Mouse (Mus musculus): ENCODE results near the gene Cacna1c.

Gene Cacna1c

DNA sequence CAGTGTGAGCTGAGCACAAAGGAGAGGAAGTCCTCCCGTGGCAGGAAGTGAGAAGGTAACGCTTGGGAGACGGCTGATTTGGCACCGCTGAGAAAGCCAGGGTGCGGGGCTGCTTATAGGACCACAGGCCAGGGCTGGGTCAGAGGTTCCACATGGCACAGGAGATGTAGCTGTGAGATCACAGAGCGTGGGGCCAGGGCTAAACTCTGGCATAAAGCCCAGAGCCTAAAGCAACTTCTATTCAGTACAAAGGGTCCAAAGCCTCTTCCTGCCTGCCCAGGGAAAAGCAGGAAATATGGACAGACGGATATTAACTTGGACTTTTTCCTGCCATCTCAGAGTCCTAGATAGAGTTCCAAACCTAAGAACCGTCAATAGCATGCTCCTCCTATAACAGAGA is 107.8 kb downstream of the Cacna1c start:
- DNase-seq, result no peak

DNA sequence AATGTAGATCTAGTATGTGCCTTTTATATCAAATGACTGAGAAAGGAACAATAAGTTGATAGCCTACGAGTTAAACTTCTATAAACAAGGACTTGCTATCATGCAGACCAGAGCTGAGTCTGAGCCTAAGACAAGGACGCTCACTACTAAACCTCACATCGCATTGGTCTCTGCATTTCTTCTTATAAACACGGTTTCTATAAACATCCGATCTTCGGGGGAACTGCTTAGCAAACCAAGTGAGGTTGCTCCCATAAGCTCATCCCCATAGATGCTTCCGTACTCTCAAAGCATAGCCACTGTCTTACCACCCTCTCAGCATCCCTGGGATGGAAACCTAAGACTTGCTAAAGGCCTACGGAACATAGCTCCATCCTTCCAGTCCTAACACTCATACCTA is 108.3 kb downstream of the Cacna1c start:
- no peak for DNase-seq

DNA sequence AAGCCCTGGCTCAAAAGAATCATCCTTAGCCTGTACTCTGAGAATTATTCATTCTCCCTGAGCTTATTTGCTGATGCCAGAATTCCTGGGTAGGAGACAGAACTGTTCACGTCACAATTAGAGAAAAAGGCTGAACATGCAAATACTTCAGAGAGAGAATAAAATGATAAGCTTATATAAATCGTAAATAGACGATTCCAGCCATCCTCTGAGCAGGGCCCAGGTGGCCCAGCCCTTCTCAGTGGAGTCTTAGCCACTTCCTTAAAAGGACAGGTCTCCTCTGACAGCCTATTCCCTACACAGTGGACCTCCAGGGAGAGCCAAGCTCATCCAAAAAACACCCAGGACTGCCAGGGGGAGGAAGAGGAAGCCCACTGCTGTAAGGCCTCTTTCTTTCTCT is 110.4 kb downstream of the Cacna1c start:
- DNase-seq, result no peak

DNA sequence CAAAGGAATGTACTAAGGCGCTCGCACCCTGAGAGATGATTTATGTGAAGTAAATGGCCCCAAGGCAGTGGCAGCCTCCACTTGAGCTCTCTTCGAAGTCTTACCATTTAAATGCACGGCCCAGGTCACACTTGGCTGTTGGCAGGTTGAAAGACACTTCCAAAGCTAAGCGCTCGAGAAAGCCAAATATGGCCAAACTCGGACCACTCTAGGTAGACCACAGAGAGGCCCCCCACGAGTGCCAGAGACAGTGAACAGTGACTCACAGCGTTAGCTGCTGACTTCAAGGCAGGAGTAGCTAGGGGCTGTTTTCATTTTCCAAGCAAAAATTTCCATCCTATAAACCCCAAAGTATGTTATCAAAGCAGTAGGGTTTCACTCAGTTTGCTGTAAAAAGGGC is 111.7 kb downstream of the Cacna1c start:
- no peak for DNase-seq

DNA sequence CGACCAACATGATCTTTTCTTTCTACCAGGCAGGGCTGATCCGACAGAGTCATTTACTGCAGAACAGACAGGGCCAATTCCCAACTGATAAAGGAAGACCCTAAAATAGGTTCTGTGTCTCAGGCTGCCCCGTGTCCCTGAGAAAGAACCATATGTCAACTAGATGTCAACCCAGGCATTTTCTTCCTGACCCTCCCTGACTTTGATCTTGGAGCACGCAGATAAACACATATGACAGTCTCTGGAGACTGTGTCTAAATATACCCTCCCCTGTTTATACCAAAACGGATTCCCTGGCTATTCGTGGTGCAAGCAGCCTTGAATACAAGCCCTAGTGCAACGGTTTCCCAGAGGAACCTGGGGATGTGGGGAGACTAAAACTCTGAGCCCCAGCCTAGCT is 112.7 kb downstream of the Cacna1c start:
- DNase-seq, result no peak

DNA sequence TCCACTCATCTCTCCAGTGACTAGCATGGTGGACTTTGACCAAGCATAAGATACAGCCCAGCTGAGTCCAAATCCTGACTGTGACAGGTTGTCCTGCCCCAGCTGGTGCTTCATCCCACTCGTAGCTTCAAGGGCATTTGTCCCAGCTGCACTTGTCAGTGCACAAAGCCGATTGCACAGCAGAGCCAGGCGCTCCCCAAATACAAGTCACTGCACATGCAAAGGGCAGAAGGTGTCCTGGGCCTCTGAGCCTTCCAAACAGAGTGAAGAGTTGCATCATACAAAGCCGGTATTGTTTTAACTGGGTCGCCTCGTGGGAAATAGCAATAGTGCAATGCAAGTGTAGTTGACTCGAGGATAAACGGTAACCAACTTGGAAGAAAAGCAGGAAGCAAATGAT is 113.6 kb downstream of the Cacna1c start:
- no peak for DNase-seq

DNA sequence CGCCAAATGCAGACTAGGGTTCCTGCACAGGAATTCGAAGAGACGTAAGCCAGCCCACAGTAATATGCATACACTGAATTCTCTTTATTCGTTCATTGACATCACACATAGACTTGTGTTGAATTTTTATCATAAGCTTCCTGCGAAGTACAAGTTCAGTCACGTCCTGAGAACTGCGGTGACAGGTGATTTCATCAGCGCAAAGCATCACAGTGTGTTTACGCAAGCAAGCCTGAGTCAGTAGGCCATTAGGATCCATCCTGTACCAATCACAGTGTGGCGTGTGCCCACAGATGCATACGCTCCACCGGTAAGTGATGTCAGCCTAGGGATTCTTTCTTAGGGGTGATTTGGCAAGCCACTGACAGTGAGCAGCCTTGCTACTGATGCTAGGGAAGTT is 114.6 kb downstream of the Cacna1c start:
- no peak for DNase-seq

DNA sequence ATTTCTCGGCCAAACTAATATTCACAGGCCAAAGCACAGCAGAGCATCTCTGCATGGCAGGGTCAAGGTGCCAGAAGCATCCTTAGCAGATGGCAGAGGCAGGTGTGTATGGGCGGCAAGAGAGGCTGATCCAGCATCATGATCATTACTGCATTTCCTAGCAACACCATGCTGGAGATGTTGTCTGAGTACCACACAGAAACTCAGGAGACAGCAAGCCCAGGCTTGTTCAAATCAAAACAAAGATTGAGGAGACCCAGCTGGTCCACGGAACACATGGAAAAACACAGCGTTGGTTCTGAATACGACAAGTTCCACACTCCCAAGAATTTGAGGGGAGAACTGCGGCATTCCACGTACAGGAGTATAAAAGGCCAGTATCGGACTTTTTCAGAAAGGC is 116.6 kb downstream of the Cacna1c start:
- peak; percentile 26 for DNase-seq

DNA sequence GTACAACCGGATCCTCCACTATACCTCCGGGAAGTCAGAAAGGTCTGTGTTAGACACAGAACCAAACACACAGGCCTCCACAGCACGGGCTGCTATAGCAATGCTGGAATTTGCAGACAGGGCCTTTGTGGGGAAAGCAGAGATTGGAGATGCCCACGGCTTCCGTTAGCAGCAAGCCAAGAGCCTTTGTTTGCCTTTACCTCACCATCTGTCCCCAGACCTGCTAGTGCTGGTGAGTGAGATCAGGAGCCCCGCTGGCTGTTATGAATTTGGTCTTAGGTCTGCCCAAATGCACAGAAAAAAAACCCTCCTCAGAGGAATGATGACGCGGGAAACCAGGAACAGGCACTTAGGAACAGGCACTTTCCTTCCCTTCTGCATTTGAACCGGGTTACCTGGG is 117.3 kb downstream of the Cacna1c start:
- DNase-seq, result no peak

DNA sequence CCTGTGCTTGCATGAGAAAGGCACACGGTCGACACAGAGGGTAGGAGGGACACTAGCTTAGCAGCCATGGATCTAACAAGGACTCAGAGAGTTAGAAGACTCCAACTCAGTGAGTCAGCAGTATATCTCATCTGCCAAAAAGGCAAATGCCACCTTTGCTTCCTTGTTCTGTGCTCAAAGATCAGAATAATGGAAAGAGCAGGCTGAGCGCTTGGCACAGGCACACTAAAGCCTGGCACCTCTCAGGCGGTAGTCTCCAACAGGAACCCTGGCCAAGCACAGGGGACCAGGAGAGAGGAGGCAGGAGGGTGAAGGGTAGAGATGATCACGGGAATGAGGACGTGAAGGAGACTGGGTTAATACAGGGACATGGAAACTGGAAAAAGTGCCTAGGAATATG is 119.0 kb downstream of the Cacna1c start:
- DNase-seq, result no peak

DNA sequence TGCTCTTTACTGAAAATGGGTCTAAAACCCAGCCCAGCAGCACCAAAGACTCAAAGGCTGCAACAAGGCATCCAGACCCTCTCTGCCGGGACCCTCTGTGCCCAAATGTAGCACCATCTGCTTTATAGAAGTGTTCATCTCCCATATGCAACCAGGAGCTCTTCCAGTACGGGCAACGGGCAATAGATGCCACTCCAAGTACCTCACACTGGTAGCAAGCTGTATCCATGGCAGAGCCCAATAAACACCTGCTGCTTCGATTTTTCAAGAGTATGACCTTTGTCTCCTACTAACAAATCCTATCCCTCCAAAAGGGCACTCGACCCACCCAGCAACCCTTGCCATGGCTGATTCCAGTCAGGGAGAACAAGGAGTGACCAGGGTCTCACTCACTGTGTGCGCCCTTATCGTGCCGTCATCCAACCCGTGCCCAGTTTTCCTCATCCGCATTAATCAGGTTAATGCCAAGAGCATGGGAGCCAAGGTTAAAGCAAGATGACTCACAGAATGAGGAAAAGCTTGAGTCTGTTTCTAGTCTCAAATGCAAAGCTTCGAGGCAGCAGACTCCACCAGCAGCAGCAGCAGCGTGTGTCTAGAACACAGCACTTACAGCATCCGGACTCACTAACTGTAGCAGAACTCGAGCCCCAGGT is 122.7 kb downstream of the Cacna1c start:
- no peak for DNase-seq

DNA sequence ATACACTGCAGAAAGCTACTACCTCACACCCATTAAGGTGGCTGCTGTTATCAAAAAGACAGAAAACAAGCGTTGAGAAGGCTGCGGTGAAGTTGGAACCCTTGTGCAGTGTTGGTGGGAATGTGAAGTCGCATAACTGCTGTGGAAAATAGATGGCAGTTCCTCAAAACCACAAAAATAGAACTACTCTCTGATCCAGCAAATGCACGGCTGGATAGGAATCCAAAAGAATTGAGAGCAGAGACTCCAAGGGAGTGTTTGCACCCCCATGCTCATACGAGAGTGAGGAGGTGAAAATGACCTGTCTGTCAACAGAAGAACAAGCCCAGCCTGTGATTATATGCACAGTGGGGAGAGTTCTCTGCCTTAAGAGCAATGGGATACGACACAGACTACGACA is 123.4 kb downstream of the Cacna1c start:
- no peak for DNase-seq

DNA sequence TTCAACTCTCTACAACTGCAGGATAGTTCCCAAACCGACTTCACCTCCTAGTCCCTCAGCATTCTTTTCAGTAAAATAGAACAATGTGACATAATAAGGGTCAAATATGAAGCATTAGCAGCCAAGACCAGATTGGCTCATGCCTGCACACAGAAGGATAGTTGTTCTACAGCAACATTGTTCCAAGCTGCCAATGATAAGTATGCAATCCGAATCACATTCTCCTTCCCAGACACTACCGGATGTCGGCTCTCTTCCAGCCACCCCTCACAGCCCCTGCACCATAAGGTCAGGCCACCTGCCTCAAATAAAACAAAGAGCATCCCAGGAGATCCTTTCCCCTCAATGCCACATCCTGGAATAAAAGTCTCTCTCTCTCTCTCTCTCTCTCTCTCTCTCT is 125.4 kb downstream of the Cacna1c start:
- DNase-seq, result no peak

DNA sequence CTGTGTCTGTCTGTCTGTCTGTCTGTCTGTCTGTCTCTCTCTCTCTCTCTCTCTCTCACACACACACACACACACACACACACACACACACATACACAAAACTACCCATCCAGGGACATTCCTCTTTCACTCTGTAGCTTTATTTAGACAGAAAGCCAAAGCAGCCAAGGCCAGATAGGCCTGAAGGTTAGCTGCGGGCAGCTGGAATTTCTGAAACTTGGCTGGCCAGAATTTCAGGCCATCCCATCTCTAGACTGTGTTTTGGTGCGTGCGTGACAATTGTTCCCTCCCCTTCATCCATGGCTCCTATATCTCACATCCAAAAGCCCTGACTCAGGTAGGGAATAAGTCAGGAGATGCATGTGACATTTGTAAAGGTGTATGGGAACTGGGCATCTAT is 125.9 kb downstream of the Cacna1c start:
- DNase-seq, result no peak

DNA sequence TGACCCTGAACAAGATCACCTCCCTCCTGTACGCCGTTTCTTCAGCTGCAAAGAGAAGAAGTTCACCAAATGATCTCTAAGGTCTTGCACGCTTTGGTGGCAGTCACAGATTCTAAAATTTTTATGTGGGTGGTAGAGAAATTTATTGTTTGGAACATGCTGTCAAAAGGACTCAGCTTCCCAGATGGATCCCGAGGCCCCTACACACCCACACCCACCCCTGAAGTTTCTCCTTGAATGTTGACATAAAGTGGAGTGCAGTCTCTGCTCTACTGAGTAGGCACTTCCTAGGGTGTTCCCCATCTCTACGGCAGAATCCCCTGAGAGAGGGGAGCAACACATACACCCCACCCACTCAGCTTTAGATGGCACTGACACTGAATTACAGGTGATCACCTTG is 127.1 kb downstream of the Cacna1c start:
- DNase-seq, result no peak

DNA sequence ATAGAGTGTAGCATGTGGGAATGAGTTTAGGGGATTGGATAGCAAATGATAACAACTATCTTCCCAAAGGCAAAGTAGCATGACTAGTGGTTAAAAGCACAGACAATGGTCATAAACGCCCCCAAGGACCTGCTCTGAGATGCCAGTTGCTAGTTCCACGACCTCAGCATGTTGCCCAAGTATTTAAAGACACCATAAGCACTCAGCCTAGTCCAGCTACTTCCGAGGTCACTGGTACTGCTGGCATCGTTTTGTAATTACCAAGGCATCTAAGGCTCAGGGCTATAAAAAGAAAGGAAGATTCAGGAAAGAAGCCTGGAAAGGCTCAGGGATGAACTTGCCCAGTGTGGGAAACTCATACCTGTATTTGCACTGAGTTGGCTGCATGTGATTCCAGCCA is 127.6 kb downstream of the Cacna1c start:
- DNase-seq, result no peak

DNA sequence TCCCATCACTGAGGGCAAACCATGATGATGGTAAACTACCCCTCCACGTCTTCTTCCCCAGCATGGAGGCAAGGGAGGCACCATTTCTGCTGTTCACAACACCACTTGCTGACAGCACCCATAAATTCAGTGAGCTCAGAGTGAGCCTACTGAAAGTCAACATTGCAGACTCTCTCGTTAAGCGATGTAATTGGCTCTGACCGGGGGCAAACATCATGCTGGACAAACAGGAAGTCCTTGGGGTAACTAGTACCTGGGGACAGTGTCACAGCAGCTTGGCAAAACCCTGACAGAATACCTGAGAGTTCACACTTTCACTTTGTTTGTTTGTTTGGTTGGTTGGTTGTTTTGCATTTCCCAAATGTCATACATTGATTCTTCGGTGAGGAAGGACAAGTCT is 131.3 kb downstream of the Cacna1c start:
- DNase-seq, result no peak

DNA sequence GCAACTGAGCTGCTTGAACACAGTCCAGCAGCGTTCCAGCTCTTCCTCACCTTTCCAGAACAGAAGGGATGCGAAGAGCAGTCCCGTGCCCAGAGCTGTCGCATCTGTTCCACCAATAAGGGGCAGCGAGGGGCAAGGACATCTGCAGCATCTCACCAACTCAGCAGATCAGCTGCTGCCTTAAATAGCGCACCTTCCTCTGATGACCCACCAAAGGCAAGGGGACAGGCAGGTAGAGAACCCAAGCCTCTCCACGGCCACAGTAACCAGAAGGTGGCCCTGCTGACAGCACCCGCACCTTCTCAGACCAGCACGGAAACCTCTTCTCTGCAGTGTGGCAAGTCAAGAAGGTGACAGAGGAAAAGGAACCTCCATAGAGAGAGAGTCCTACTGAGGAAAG is 131.8 kb downstream of the Cacna1c start:
- no peak for DNase-seq

DNA sequence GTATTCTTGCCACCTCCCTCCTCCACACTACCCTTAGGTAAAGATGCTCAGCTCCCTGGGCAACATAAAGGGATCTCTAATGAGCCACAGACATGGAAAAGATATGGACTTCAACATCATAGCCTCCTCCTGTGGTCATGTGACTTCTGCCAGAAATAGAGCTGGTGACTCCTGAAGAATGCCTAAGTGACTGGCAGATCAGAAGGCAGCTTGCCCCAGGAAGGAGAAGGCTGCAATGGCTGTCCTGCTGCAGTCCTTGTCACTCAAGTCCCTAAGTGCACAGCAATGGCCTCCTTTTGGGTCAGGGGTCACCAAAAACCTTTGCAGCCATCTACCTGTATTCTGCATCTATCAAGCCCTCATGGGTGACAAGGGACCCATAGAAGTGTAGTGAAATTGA is 133.5 kb downstream of the Cacna1c start:
- DNase-seq, result no peak

DNA sequence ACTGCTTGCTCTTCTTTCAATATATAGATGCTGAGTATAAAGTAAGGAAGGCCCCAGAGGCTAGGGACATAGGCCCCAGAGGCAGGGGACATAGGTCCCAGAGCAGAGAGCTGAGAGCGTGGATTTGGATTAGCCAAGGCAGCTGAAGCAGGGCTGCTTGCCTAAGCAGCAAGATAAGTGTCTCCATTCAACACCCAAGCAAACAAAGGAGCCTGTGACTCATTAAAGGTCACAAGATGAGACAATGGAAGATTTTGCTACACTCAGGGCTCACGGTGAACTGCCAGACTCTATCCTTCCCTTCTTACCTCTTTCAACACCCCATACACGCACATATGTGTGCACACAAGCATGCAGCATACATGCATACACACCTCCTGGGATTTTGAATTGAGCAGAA is 137.3 kb downstream of the Cacna1c start:
- no peak for DNase-seq

DNA sequence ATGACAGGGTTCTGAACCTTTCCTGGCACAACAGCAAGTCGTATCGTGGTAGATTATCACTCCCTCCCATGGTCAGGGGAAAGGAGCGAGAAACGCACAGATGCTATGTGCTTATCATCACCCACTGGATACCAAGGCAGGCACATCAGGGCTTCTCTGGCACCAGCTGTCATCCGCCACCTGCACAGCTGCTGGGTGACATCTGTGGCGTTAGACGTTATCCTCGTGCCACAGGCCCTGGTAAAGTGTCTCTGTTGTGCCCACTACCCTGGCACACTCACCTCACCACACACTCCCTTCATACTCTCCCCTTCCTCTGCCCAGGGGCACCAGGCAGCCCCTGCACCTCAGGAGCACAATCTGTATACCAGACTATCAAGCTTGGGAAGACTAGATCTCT is 137.8 kb downstream of the Cacna1c start:
- no peak for DNase-seq

DNA sequence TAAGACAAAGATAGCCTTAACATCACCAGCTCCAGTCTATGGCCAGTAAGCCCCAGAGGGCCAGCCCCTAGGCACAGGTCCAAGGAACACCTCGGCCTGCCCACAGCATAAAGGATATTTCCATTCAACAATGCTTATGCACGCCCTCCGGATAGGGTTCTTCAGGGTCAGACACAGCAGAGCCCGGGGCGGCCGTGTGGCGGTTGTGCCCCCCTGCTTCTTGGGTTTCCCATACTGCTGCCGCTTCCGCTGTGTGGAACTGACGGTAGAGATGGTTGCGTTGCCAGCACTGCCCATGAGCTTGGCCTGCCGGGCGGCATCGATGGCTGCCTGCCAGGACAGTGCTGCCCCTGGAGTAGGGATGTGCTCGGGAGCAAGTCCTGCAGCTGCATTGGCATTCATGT is 139.1 kb downstream of the Cacna1c start:
- DNase-seq, result peak; percentile 38

DNA sequence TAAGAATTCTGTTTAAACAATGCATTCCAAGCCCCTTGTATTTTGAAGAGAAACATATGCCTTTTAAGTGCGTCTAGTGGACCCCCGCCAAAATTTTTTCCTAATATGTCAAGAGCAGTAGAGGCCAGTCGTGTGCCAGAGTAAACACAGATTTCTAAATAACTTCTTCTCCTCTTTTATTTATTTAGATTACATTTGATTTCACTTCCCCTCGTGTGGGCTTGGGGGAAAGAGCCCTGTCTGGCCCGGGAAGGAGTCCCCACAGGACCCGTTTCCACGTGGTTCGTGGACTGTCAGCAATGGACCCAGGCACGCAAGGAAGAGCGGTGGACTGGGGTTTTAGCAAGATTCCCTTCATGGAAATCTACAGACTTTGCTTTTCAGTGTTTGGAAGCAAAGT is 143.4 kb downstream of the Cacna1c start:
- no peak for DNase-seq

DNA sequence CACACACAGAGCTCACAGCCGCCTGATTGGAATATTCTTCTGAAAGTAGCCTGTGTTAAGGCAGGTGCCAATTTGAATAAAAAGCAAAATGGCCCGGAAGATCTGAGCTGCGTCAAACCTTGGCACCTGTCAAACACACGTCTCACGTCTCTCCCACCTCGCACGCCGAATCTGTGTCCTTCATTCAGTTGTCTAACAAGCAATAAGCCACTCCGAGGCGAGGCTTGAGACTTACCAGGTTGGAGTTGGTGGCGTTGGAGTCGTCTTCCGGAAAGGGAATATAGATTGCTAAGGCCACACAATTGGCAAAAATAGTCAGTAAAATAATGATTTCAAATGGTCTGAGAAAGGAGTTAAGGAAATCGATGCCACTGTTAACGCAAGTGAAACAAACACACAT is 143.9 kb downstream of the Cacna1c start:
- no peak for DNase-seq

DNA sequence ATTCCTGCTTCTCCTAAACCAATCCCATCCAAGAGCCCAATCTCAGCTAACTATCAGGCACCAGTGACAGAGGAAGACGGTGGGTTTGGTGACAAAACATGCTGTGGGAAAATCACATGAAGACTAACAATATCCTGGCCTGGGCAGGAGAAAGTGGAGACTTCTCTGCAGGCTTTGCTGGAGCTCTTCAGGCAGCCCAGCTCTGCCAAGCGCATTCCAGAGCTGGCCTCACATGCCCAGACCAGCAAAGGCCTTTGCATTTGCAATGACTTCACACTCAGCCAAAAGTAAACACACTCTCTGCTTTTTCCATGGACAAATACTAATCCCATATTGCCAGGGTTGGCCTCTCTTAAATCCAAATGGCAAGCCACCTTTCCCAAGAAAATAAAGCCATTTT is 144.5 kb downstream of the Cacna1c start:
- DNase-seq, result no peak

DNA sequence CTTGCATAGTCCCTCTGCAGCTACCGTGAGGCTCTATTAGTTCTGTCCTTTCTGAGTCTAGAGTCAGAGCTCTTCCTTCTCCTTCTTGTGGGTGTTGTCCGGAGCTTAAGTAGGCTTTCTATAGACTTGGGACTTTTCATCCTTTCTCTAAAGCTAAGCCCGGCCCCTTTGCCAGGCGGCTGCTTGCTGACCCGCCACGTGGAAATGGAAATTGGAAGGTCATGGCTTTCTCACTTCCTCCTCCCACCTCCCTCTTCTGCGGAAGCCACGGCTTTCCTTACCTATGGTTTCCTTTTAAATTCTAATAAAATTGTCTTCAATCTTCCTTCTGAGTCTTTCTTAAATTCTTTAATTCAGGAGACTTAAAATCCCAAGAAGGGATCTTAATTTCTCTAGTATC is 148.9 kb downstream of the Cacna1c start:
- no peak for DNase-seq
